Mouse (Mus musculus) myocyte (in vitro differentiated cells): ENCODE measurements at regions not wholly inside any gene's neighbourhood (a gene's known extent, or its start where the extent isn't known, plus 50 kb on each side); places are given as distances from the start of the nearest gene placed in this dataset.

Source experiments
- H3K27me3 ChIP-seq: one replicate; pipeline ENCODE4 v1.6.1; 2011; ENCODE audit not compliant: control insufficient read depth, insufficient read depth, insufficient read length
- H3K36me3 ChIP-seq: one replicate; pipeline ENCODE4 v1.6.1; 2011; ENCODE audit not compliant: control insufficient read depth, insufficient read depth
- H3K4me2 ChIP-seq: one replicate; pipeline ENCODE4 v1.6.1; 2011; ENCODE audit warnings: low read depth, control low read depth
- H3K4me3 ChIP-seq: one replicate; pipeline ENCODE4 v1.5.1; 2011; ENCODE audit warnings: mild to moderate bottlenecking, control low read depth, moderate library complexity
- H3K79me2 ChIP-seq: one replicate; pipeline ENCODE4 v1.6.1; 2011; ENCODE audit not compliant: control insufficient read depth, insufficient read depth
- H3ac ChIP-seq: one replicate; pipeline ENCODE4 v1.6.1; 2011; ENCODE audit not compliant: control insufficient read depth, insufficient read length
- CEBPB ChIP-seq: IDR thresholded peaks from 2 replicates; pipeline ENCODE4 v1.6.1; 2011; ENCODE audit warnings: mild to moderate bottlenecking, moderate library complexity; ENCODE audit not compliant: poor library complexity, insufficient read depth, severe bottlenecking
- E2F4 ChIP-seq: IDR thresholded peaks from one replicate; pipeline ENCODE4 v1.6.1; 2011; ENCODE audit warnings: mild to moderate bottlenecking, control low read depth, moderate library complexity; ENCODE audit not compliant: insufficient read depth
- MAX ChIP-seq: IDR thresholded peaks from one replicate; pipeline ENCODE4 v1.6.1; 2011; ENCODE audit warnings: low read depth, mild to moderate bottlenecking, control low read depth
- MYOD1 ChIP-seq, 3 experiments: IDR thresholded peaks; one replicate each; pipeline ENCODE4 v1.6.1; 2011; ENCODE audit warnings: control low read depth in 2 of 3, low read depth in 2 of 3, mild to moderate bottlenecking in 2 of 3, moderate library complexity in 1 of 3; ENCODE audit not compliant: insufficient read length in 2 of 3, control insufficient read depth in 1 of 3
- MYOG ChIP-seq, 3 experiments: IDR thresholded peaks; one replicate each; pipeline ENCODE4 v1.6.1; 2011; ENCODE audit warnings: control low read depth in 2 of 3, low read depth in 2 of 3, mild to moderate bottlenecking in 2 of 3; ENCODE audit not compliant: insufficient read length in 2 of 3, control insufficient read depth in 1 of 3, insufficient read depth in 1 of 3
- POLR2A ChIP-seq: IDR thresholded peaks from one replicate; pipeline ENCODE4 v1.6.1; 2011; ENCODE audit warnings: low read depth, mild to moderate bottlenecking, control low read depth, moderate library complexity; ENCODE audit not compliant: insufficient read length
- POLR2AphosphoS2 ChIP-seq: IDR thresholded peaks from one replicate; pipeline ENCODE4 v1.6.1; 2011; ENCODE audit warnings: low read depth, control low read depth; ENCODE audit not compliant: insufficient read length
- REST ChIP-seq: IDR thresholded peaks from one replicate; pipeline ENCODE4 v1.6.1; 2011; ENCODE audit warnings: mild to moderate bottlenecking, control low read depth, moderate library complexity; ENCODE audit not compliant: insufficient read depth, insufficient read length
- SRF ChIP-seq: IDR thresholded peaks from one replicate; pipeline ENCODE4 v1.6.1; 2011; ENCODE audit warnings: low read depth; ENCODE audit not compliant: control insufficient read depth, insufficient read length
- TCF12 ChIP-seq: IDR thresholded peaks from one replicate; pipeline ENCODE4 v1.6.1; 2011; ENCODE audit warnings: mild to moderate bottlenecking, control low read depth; ENCODE audit not compliant: poor library complexity, insufficient read depth, severe bottlenecking
- TCF3 ChIP-seq: IDR thresholded peaks from one replicate; pipeline ENCODE4 v1.6.1; 2011; ENCODE audit warnings: low read depth, control low read depth; ENCODE audit not compliant: insufficient read length
- USF1 ChIP-seq: IDR thresholded peaks from one replicate; pipeline ENCODE4 v1.6.1; 2011; ENCODE audit warnings: low read depth, mild to moderate bottlenecking, control low read depth, moderate library complexity

- H3K79me2 ChIP-seq, result no peaks in the 10 kb centered on the region
Measured at GRCm38 (mm10) chr10:60913456-60913900, 82.1 kb upstream of the Unc5b start.

DNA sequence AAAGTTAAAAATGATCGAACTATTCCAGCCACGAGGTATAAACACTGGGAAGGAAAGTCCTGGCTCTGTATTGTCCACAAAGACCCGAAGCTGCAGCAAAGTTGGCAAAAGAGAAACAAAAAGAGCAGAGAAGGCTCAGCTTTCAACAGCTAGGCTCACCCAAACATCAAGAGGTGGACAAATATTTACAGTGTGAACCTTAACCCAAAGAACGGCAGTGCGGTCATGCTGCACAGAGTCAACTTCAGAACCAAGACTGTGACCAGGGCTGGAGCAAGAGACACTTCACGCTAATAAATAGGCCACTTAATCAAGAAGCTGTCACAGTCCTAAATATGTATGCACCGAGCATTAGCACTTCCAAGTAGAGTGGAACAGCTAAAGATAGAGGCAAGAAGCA is 73.0 kb upstream of the Unc5b start:
- Histone ChIP-seq H3K36me3 (no peaks in the 10 kb centered on the region), H3K27me3 (no peaks in the 10 kb centered on the region), H3ac (no peak overlapping the region), H3K4me3 (no peak overlapping the region), H3K4me2 (no peak overlapping the region), H3K79me2 (no peaks in the 10 kb centered on the region)
- TF ChIP-seq POLR2A, result no peak
- TF ChIP-seq MAX, result no peak
- TF ChIP-seq E2F4, result no peak
- no peak for TF ChIP-seq MYOD1 (IDR thresholded peaks at IDR 0.05; ENCODE audit: control insufficient read depth in 1 of 3, insufficient read length in 2 of 3, low read depth in 2 of 3)
- TF ChIP-seq USF1, result no peak
- TF ChIP-seq MYOG (IDR thresholded peaks at IDR 0.05; ENCODE audit: control insufficient read depth in 1 of 3, insufficient read depth in 1 of 3, insufficient read length in 2 of 3, low read depth in 2 of 3), result no peak
- no peak for TF ChIP-seq SRF
- no peak for TF ChIP-seq REST
- no peak for TF ChIP-seq POLR2AphosphoS2
- TF ChIP-seq TCF12, result no peak
- TF ChIP-seq TCF3, result no peak
- TF ChIP-seq CEBPB, result no peak

More at GRCm38 (mm10) chr10:60913456-60913900, 82.1 kb upstream of the Unc5b start:
- no peaks in the 10 kb centered on the region for H3K27me3 ChIP-seq
- no peak overlapping the region for H3K4me2 ChIP-seq
- H3ac ChIP-seq, result no peak overlapping the region
- no peaks in the 10 kb centered on the region for H3K36me3 ChIP-seq
- TF ChIP-seq MYOD1 (IDR thresholded peaks at IDR 0.05; ENCODE audit: control insufficient read depth in 1 of 3, insufficient read length in 2 of 3, low read depth in 2 of 3) (no peak), POLR2A (no peak), POLR2AphosphoS2 (no peak), SRF (no peak), E2F4 (no peak), USF1 (no peak), MYOG (IDR thresholded peaks at IDR 0.05; ENCODE audit: control insufficient read depth in 1 of 3, insufficient read depth in 1 of 3, insufficient read length in 2 of 3, low read depth in 2 of 3) (no peak), TCF3 (no peak), TCF12 (no peak), CEBPB (no peak), MAX (no peak), REST (no peak)
- H3K4me3 ChIP-seq, result no peak overlapping the region

GRCm38 (mm10) chr10:60900992-60901391 is 69.6 kb upstream of the Unc5b start:
- no peak overlapping the region for H3K4me2 ChIP-seq
- H3K36me3 ChIP-seq, result no peaks in the 10 kb centered on the region
- TF ChIP-seq MYOG (IDR thresholded peaks at IDR 0.05; ENCODE audit: control insufficient read depth in 1 of 3, insufficient read depth in 1 of 3, insufficient read length in 2 of 3, low read depth in 2 of 3) (no peak), MYOD1 (IDR thresholded peaks at IDR 0.05; ENCODE audit: control insufficient read depth in 1 of 3, insufficient read length in 2 of 3, low read depth in 2 of 3) (peak in 1 of 3 experiments; percentile 14), USF1 (no peak)
- no peaks in the 10 kb centered on the region for H3K27me3 ChIP-seq
- H3ac ChIP-seq, result no peak overlapping the region
- H3K4me3 ChIP-seq, result no peak overlapping the region
- H3K79me2 ChIP-seq, result no peaks in the 10 kb centered on the region

DNA sequence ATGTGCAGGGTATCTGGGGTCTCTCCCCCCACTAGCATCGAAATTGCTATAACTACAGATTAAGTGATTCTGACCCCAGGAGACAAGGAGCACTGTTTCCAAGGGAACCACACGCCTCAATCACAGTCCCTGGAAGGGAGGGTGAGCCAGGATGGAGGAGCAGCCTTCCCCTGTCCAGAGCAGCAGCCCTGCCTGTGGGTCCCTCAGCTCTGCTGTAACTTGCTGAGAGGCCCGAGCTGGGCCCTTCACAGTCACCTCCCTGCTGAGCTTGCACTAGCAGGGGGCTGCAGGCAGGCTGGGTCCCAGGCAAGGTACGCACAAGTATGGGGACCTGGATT is 62.4 kb upstream of the Unc5b start:
- Histone ChIP-seq H3K4me3 (no peak overlapping the region), H3K27me3 (no peaks in the 10 kb centered on the region), H3K79me2 (no peaks in the 10 kb centered on the region), H3ac (no peak overlapping the region), H3K4me2 (no peak overlapping the region), H3K36me3 (no peaks in the 10 kb centered on the region)
- TF ChIP-seq E2F4, result no peak
- no peak for TF ChIP-seq TCF12
- no peak for TF ChIP-seq MAX
- no peak for TF ChIP-seq REST
- no peak for TF ChIP-seq POLR2A

GRCm38 (mm10) chr10:60893130-60893809 is 61.9 kb upstream of the Unc5b start:
- H3ac ChIP-seq, result no peak overlapping the region
- no peak overlapping the region for H3K4me2 ChIP-seq
- no peak overlapping the region for H3K4me3 ChIP-seq
- no peaks in the 10 kb centered on the region for H3K79me2 ChIP-seq
- no peaks in the 10 kb centered on the region for H3K27me3 ChIP-seq
- TF ChIP-seq MYOG (IDR thresholded peaks at IDR 0.05; ENCODE audit: control insufficient read depth in 1 of 3, insufficient read depth in 1 of 3, insufficient read length in 2 of 3, low read depth in 2 of 3) (no peak), MAX (no peak), REST (no peak), TCF3 (no peak), SRF (no peak), TCF12 (no peak), POLR2A (no peak), MYOD1 (IDR thresholded peaks at IDR 0.05; ENCODE audit: control insufficient read depth in 1 of 3, insufficient read length in 2 of 3, low read depth in 2 of 3) (no peak), CEBPB (no peak), USF1 (no peak), E2F4 (no peak), POLR2AphosphoS2 (no peak)
- no peaks in the 10 kb centered on the region for H3K36me3 ChIP-seq
